28 mouse cellular contexts compared by ENCODE assay signal in the genomic region with DNA sequence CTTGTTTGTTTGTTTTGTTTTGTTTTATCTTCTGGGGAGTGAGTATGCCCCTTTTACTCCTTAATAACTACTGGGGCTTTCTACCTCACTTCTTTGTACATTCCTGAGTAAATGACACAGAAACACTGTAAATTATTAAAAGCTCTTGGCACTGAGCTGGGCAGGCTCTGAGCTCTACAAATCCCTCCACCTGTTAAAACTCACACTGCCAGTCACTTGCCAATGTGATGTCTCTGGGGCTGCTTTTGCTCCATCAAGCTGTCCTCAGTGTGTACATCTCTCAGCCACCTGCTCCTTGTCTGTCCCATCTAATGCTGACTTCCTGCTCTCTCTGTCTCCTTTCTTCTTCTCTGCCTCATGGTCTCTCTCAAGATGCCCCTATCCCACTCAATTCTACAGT.
A peak's percentile ranks its signal among the peaks of the same experiment; 100 is the strongest.
DNase-seq lines count a peak whose midpoint lies in the region; ATAC-seq and TF ChIP-seq lines count a peak whose summit lies in the region.
"Had no signal": no experiment of that assay in that cellular context is flagged by ENCODE, and none has a peak within 500 bp of the region (broad histone marks: within the 10 kb centered on the region; RNA-seq: fewer than 3 reads in every experiment).

No protein-coding gene starts in this region.

- H3K4me1 ChIP-seq in forebrain, embryonic 16.5 days (replicated peaks; ENCODE audit: control insufficient read depth, insufficient read depth, low read length), result peaks cover 2% of the 10 kb centered on the region; the same call in 1 of the 2 replicates
- 0 out of 2 replicates have a peak, but pooled peaks cover 2% of the 10 kb centered on the region for H3K4me1 ChIP-seq in forebrain, embryonic 15.5 days
- no peaks in the 10 kb centered on the region for H3K4me1 ChIP-seq in kidney, postnatal 0 days (replicated peaks; ENCODE audit: insufficient read depth, low read length)
- H3K4me1 ChIP-seq: heart, embryonic 10.5 days; heart, embryonic 15.5 days; hindbrain, embryonic 12.5 days; intestine, embryonic 15.5 days; limb, embryonic 13.5 days; lung, embryonic 15.5 days; midbrain, embryonic 12.5 days; neural tube, embryonic 13.5 days had no signal

- H3K9me3 ChIP-seq in forebrain, embryonic 16.5 days (ENCODE audit: control insufficient read depth, low read length), result no peaks in the 10 kb centered on the region
- H3K9me3 ChIP-seq in forebrain, embryonic 15.5 days, result no peaks in the 10 kb centered on the region
- H3K9me3 ChIP-seq in kidney, postnatal 0 days (replicated peaks; ENCODE audit: low read length), result no peaks in the 10 kb centered on the region
- H3K9me3 ChIP-seq: heart, embryonic 10.5 days; heart, embryonic 15.5 days; hindbrain, embryonic 12.5 days; intestine, embryonic 15.5 days; limb, embryonic 13.5 days; lung, embryonic 15.5 days; midbrain, embryonic 12.5 days; neural tube, embryonic 13.5 days had no signal

- no peak overlapping the region for H3K27ac ChIP-seq in forebrain, embryonic 16.5 days (ENCODE audit: low read length)
- H3K27ac ChIP-seq in forebrain, embryonic 15.5 days (replicated peaks), result no peak overlapping the region
- H3K27ac ChIP-seq in kidney, postnatal 0 days, result no peak overlapping the region
- H3K27ac ChIP-seq: heart, embryonic 10.5 days; heart, embryonic 15.5 days; hindbrain, embryonic 12.5 days; hindbrain, postnatal 0 days; intestine, embryonic 15.5 days; limb, embryonic 13.5 days; lung, embryonic 15.5 days; midbrain, embryonic 12.5 days; neural tube, embryonic 13.5 days; stomach, postnatal 0 days had no signal

- ATAC-seq in forebrain, embryonic 16.5 days, result peak; percentile 55
- no peak for ATAC-seq in forebrain, embryonic 15.5 days (replicated peaks)
- ATAC-seq in kidney, postnatal 0 days (replicated peaks; ENCODE audit: low FRiP score, low read depth), result peak; percentile 57
- no peak for ATAC-seq in activated CD4-positive, CD25-positive, alpha-beta regulatory T cell, adult 4 months
- ATAC-seq: CD4-positive, CD25-positive, alpha-beta regulatory T cell, adult 4 months; hindbrain, postnatal 0 days; intestine, embryonic 15.5 days had no signal

- H3K9ac ChIP-seq in forebrain, embryonic 16.5 days (replicated peaks; ENCODE audit: low read depth, low read length), result no peak overlapping the region
- no peak overlapping the region for H3K9ac ChIP-seq in forebrain, embryonic 15.5 days (replicated peaks)
- no peak overlapping the region for H3K9ac ChIP-seq in kidney, postnatal 0 days (ENCODE audit: low read depth, low read length)
- H3K9ac ChIP-seq: heart, embryonic 15.5 days; hindbrain, embryonic 12.5 days; intestine, embryonic 15.5 days; limb, embryonic 13.5 days; lung, embryonic 15.5 days; midbrain, embryonic 12.5 days; neural tube, embryonic 13.5 days had no signal

- no peak overlapping the region for H3K4me2 ChIP-seq in forebrain, embryonic 16.5 days (ENCODE audit: low read length)
- no peak overlapping the region for H3K4me2 ChIP-seq in forebrain, embryonic 15.5 days (replicated peaks)
- no peak overlapping the region for H3K4me2 ChIP-seq in kidney, postnatal 0 days (ENCODE audit: low read length)
- H3K4me2 ChIP-seq: heart, embryonic 15.5 days; hindbrain, embryonic 12.5 days; intestine, embryonic 15.5 days; limb, embryonic 13.5 days; liver, embryonic 11.5 days; lung, embryonic 15.5 days; midbrain, embryonic 12.5 days; neural tube, embryonic 13.5 days had no signal

- no peak for TF ChIP-seq CTCF in kidney, postnatal 0 days (IDR thresholded peaks at IDR 0.05; ENCODE audit: low read depth)

- no peaks in the 10 kb centered on the region for H3K36me3 ChIP-seq in forebrain, embryonic 16.5 days (ENCODE audit: control insufficient read depth, insufficient read depth)
- H3K36me3 ChIP-seq in forebrain, embryonic 15.5 days, result no peaks in the 10 kb centered on the region
- no peaks in the 10 kb centered on the region for H3K36me3 ChIP-seq in kidney, postnatal 0 days (ENCODE audit: insufficient read depth, low read length)
- H3K36me3 ChIP-seq: heart, embryonic 10.5 days; heart, embryonic 15.5 days; hindbrain, embryonic 12.5 days; intestine, embryonic 15.5 days; limb, embryonic 13.5 days; lung, embryonic 15.5 days; midbrain, embryonic 12.5 days; neural tube, embryonic 13.5 days had no signal

- DNase-seq in kidney, adult 9 months, result peak; percentile 49
- peak; percentile 10 for DNase-seq in kidney, postnatal 0 days (ENCODE audit: low spot score)
- DNase-seq in kidney, postnatal 4 days, result peak; percentile 4 to 8
- DNase-seq in frontal cortex, adult 2 months (ENCODE audit: extremely low spot score in 1 of 2, low spot score in 1 of 2), result no peak
- DNase-seq: adrenal gland, postnatal 25 days; cerebellum, adult 2 months; cerebellum, postnatal 36 days; gastrocnemius, postnatal 25 days; heart, adult 11 months; heart, postnatal 36 days; right cerebral cortex, postnatal 4 days; thymus, adult 18-20 months; thymus, postnatal 36 days had no signal

- no peak overlapping the region for H3K4me3 ChIP-seq in forebrain, embryonic 16.5 days (replicated peaks; ENCODE audit: low read length)
- H3K4me3 ChIP-seq in forebrain, embryonic 15.5 days, result no peak overlapping the region
- no peak overlapping the region for H3K4me3 ChIP-seq in kidney, postnatal 0 days (replicated peaks; ENCODE audit: low read depth, low read length)
- H3K4me3 ChIP-seq: heart, embryonic 10.5 days; heart, embryonic 15.5 days; hindbrain, embryonic 12.5 days; intestine, embryonic 15.5 days; limb, embryonic 13.5 days; lung, embryonic 15.5 days; midbrain, embryonic 12.5 days; neural tube, embryonic 13.5 days had no signal

- H3K27me3 ChIP-seq in forebrain, embryonic 16.5 days (replicated peaks; ENCODE audit: control insufficient read depth, insufficient read depth, low read length), result no peaks in the 10 kb centered on the region
- no peaks in the 10 kb centered on the region for H3K27me3 ChIP-seq in forebrain, embryonic 15.5 days
- no peaks in the 10 kb centered on the region for H3K27me3 ChIP-seq in kidney, postnatal 0 days (ENCODE audit: insufficient read depth, low read length)
- H3K27me3 ChIP-seq: heart, embryonic 15.5 days; hindbrain, embryonic 12.5 days; intestine, embryonic 15.5 days; limb, embryonic 13.5 days; lung, embryonic 15.5 days; midbrain, embryonic 12.5 days; neural tube, embryonic 13.5 days had no signal

Comparison
In these comparisons a context has a peak if more than half of its experiments do, and no peak if none do; other contexts are left out.
1. ATAC-seq: peak in forebrain, embryonic 16.5 days (single experiment) and kidney, postnatal 0 days (single experiment); none in forebrain, embryonic 15.5 days (single experiment) and activated CD4-positive, CD25-positive, alpha-beta regulatory T cell, adult 4 months (single experiment).
2. DNase-seq: peak in kidney, adult 9 months (single experiment), kidney, postnatal 0 days (single experiment) and kidney, postnatal 4 days (2 of 2); none in frontal cortex, adult 2 months (0 of 2).